Mouse (Mus musculus): Measurements from ENCODE around the gene Nup214.

DNA sequence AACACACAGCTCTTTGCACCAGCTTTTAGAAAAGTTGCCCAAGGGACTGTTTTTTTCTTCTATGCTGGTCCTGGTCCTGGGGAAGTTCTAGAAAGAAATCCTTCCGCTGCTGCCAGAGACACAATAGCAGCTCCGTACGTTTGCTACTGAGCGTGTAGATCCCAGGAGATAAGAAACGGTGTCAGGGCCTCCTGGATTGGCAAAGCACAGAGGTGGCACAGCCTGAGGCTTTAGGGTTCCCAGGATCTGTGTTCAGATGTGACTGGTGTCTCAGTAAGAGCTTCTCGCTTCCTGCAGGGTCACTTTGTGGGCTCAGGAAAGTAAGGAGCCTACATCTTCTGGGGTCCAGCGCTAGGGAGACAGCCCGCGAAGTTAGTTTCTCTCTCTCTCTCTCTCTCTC, 23.3 kb upstream of the Nup214 start:
- TF ChIP-seq POLR2A (IDR thresholded peaks at IDR 0.05; ENCODE audit: borderline replicate concordance, insufficient read depth, low read length) (no peak), CTCF (IDR thresholded peaks at IDR 0.05; ENCODE audit: borderline replicate concordance, insufficient read depth, low read depth, low read length) (no peak)
